Mouse (Mus musculus): ENCODE measurements around the gene Mpst. TPM values are rescaled to one million over a fixed set of nuclear protein-coding genes. Genes with fewer than 3 reads are reported as not detected.

Gene Mpst
- polyA plus RNA-seq, 1 experiment from 2014 or later, result 5.5 TPM

DNA sequence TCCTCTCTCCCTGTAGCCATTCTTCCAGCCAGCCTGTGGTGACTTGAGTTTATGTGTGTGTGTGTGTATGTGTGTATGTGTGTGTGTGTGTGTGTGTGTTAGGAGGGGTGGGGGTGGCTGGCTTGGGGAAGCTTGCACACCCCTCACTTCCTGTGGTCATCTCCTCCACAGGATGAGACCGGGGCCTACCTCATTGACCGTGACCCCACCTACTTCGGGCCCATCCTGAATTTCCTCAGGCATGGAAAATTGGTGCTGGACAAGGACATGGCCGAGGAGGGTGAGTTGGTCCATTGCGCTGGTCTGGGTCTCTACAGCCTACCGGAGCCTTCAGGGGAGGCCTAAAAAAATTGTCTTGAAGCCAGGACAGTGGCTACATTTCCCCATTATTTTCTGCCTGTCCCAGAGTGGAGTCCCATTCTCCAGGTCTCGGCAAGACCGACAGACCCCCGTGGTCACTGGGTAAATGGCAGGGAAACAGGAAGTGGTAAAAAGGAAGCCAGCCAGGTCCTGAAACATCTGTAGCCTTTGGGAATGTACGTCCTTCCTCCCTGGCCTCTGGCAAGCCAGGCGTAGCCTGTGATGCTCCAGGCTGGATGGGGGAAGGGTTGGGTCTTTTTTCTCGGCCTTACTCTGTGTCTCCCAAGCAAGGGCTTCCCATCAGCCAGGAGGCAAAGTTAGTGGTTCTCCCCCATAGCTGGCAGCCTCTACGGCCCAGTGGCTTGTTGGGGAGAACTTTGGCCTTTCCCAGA is 23.8 kb downstream of the Mpst start:
- Histone ChIP-seq H3K9ac (ENCODE audit: low read length) (no peak overlapping the region; the same call in 1 of the 2 replicates), H3K9me3 (ENCODE audit: control insufficient read depth, low read length) (no peaks in the 10 kb centered on the region), H3K4me1 (replicated peaks; ENCODE audit: control insufficient read depth, insufficient read depth, low read length) (peaks cover 7% of the 10 kb centered on the region), H3K4me3 (ENCODE audit: low read length) (peak overlapping the region; percentile 68; the same call in 1 of the 2 replicates), H3K27me3 (ENCODE audit: control insufficient read depth, insufficient read depth, low read depth, low read length) (no peaks in the 10 kb centered on the region), H3K4me2 (ENCODE audit: low read depth, low read length) (peak overlapping the region; percentile 65), H3K27ac (ENCODE audit: low read length) (peak overlapping the region; percentile 60), H3K36me3 (ENCODE audit: control insufficient read depth, insufficient read depth, low read length) (peaks cover 4% of the 10 kb centered on the region; the same call in 1 of the 2 replicates)
- 73% methylated on average over 13 of the region's 13 CpGs for WGBS
- ATAC-seq (ENCODE audit: low read depth), result no peak

DNA sequence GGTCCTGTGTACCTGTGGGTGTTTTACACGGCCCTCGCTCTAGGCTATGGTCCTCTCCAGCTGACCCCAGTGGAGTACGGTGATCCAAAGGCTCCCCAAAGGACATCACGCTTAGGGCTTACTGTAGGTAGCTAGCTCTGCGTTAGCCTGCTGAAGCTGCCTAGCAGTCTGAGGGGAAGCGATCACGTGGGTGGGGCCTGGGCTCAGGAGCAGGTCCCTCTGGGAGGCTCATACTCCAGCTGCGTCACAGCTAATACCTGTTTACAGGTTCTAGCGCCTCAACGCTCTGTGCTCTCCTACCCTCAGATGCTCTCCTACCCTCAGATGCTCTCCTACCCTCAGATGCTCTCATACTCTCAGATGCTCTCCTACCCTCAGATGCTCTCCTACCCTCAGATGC is 24.7 kb downstream of the Mpst start:
- no peak overlapping the region for H3K9ac ChIP-seq (ENCODE audit: low read length)
- no peak overlapping the region for H3K4me3 ChIP-seq (ENCODE audit: low read length)
- H3K27me3 ChIP-seq (ENCODE audit: control insufficient read depth, insufficient read depth, low read depth, low read length), result no peaks in the 10 kb centered on the region
- no peak for ATAC-seq (ENCODE audit: low read depth)
- H3K9me3 ChIP-seq (ENCODE audit: control insufficient read depth, low read length), result no peaks in the 10 kb centered on the region
- 87% methylated on average over 10 of the region's 10 CpGs for WGBS
- no peak overlapping the region for H3K4me2 ChIP-seq (ENCODE audit: low read depth, low read length)
- no peak overlapping the region for H3K27ac ChIP-seq (ENCODE audit: low read length)
- H3K36me3 ChIP-seq (ENCODE audit: control insufficient read depth, insufficient read depth, low read length), result peaks cover 4% of the 10 kb centered on the region; the same call in 1 of the 2 replicates
- peaks cover 7% of the 10 kb centered on the region for H3K4me1 ChIP-seq (replicated peaks; ENCODE audit: control insufficient read depth, insufficient read depth, low read length)

DNA sequence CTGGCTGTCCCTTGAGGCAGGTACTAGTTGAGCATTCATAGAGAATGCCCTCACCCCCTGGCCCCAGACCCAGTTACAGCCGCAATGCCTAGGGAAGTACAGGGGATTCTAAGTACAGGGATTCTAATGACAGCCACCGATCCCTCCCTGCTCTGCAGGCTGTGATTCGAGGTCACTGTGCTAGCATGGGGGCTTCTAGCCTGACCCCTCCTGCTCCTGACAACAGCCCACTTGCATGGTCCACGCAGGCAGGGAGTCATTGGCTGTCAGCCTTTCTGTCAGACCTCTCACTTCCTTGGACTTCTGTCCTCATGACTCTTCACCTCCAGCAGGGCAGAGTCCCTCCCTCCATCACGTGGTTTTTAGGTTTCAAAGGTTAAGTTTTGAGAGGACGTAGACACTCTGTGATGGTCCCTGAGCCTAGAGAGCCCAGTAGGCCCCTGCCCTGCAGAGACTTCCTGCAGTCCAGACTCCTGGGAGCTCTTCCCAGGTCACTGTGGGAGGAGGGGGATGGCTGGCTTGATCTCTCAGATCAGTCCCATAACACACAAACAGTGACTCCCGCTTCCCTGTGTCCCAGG is 25.4 kb downstream of the Mpst start:
- WGBS, result 74% methylated on average over 7 of the region's 7 CpGs
- no peak overlapping the region for H3K9ac ChIP-seq (ENCODE audit: low read length)
- peaks cover 4% of the 10 kb centered on the region; the same call in 1 of the 2 replicates for H3K36me3 ChIP-seq (ENCODE audit: control insufficient read depth, insufficient read depth, low read length)
- H3K4me3 ChIP-seq (ENCODE audit: low read length), result no peak overlapping the region
- no peak overlapping the region for H3K4me2 ChIP-seq (ENCODE audit: low read depth, low read length)
- ATAC-seq (ENCODE audit: low read depth), result no peak
- no peaks in the 10 kb centered on the region for H3K27me3 ChIP-seq (ENCODE audit: control insufficient read depth, insufficient read depth, low read depth, low read length)
- H3K9me3 ChIP-seq (ENCODE audit: control insufficient read depth, low read length), result no peaks in the 10 kb centered on the region
- H3K27ac ChIP-seq (ENCODE audit: low read length), result no peak overlapping the region
- peaks cover 11% of the 10 kb centered on the region for H3K4me1 ChIP-seq (replicated peaks; ENCODE audit: control insufficient read depth, insufficient read depth, low read length)

DNA sequence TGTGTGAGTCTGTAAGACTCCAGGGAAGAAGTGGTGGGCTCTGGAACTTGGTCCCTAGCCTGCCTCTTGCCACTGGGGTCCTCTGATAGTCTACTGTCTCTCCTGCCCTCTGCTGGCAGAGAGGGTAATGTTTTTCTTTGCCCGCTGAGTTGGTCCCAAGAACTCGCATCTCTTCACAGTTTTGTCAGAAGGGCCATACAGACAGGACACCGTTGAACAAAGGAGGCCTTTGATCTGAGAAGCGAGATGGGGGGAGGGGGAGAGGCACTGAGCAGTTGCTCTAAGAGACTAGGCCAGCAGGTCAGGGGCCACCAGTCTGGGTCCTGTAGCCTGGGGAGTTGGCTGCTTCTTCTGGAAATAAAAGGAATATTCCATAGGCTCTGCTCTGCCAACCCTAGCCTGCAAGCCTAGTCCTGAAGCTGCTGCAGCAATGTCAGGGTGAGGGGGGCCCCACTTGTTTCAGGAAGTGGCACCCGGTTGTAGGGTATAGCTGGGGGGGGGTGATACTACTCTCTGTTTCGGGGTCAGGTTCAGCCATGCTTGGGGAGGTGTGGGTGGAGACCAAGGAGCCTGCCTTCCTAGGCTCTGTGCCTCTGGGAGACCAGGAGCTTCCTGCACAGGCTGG is 28.8 kb downstream of the Mpst start:
- Histone ChIP-seq H3K27ac (ENCODE audit: low read length) (no peak overlapping the region), H3K9me3 (ENCODE audit: control insufficient read depth, low read length) (no peaks in the 10 kb centered on the region), H3K27me3 (ENCODE audit: control insufficient read depth, insufficient read depth, low read depth, low read length) (no peaks in the 10 kb centered on the region), H3K9ac (ENCODE audit: low read length) (no peak overlapping the region), H3K4me3 (ENCODE audit: low read length) (no peak overlapping the region), H3K36me3 (ENCODE audit: control insufficient read depth, insufficient read depth, low read length) (peaks cover 4% of the 10 kb centered on the region; the same call in 1 of the 2 replicates), H3K4me1 (replicated peaks; ENCODE audit: control insufficient read depth, insufficient read depth, low read length) (peaks cover 21% of the 10 kb centered on the region), H3K4me2 (ENCODE audit: low read depth, low read length) (no peak overlapping the region)
- WGBS, result 36% methylated on average over 6 of the region's 6 CpGs
- no peak for ATAC-seq (ENCODE audit: low read depth)

DNA sequence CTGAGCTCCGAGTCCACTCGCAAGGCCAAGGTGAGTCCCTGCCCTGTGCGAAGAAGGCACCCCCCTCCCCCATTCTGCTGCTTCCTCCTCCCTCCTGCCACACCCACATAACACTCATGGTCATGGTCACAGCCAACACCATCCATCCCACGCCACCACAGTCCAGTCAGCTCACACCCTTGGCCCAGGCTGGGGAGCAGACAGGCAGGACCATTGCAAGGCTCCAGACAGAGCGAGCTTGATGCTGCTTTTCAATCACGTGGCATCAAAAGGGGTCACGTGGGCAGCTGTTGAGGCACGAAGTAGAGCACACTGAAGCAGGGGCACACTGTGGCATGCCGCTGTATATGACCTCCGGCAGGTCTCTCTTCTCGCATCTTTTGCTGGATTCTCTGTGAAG is 29.5 kb downstream of the Mpst start:
- 71% methylated on average over 11 of the region's 11 CpGs for WGBS
- no peak overlapping the region for H3K27ac ChIP-seq (ENCODE audit: low read length)
- no peak overlapping the region for H3K4me2 ChIP-seq (ENCODE audit: low read depth, low read length)
- H3K36me3 ChIP-seq (ENCODE audit: control insufficient read depth, insufficient read depth, low read length), result peaks cover 4% of the 10 kb centered on the region; the same call in 1 of the 2 replicates
- no peak overlapping the region for H3K4me3 ChIP-seq (ENCODE audit: low read length)
- H3K27me3 ChIP-seq (ENCODE audit: control insufficient read depth, insufficient read depth, low read depth, low read length), result no peaks in the 10 kb centered on the region
- no peak overlapping the region for H3K9ac ChIP-seq (ENCODE audit: low read length)
- peaks cover 21% of the 10 kb centered on the region for H3K4me1 ChIP-seq (replicated peaks; ENCODE audit: control insufficient read depth, insufficient read depth, low read length)
- no peak for ATAC-seq (ENCODE audit: low read depth)
- no peaks in the 10 kb centered on the region for H3K9me3 ChIP-seq (ENCODE audit: control insufficient read depth, low read length)

DNA sequence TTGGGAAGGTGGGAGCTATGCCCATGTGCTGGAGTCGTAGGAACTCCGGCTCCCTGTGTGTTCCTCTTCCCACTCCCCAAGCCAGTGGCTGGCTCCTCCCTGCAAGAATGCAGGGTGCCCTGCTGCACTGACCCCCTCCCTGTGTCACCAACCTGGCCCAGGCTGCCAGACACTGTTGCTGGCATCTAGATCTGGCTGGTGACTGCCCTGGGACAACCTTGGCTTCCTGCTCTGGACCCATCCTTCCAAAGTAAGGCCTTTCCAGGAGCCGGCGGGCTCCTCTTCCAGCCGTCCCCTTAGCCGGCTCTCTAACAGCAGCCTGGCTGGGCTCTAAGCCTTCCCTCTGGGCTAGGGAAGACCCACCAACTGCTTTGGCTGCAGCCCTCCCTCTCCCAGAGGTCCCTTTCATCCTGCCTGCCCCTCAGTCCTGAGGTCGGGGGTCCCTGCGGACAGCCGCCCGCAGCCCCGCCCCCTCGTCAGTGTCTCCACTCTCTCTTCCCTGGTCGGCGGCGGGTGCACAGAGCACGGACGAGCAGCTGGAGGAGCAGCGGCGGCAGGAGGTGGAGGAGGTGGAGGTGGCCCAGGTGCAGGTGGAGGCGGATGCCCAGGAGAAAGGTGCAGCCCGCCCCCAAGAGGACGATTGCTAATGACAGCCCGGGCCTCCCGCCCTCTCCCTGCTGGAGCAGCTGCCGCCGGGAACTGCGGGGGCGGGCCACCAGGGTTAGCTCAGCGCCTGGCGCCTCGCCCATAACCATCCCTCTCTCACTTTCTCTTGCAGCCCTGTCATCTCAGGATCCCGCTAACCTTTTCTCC is 30.4 kb downstream of the Mpst start:
- peaks cover 4% of the 10 kb centered on the region; the same call in 1 of the 2 replicates for H3K36me3 ChIP-seq (ENCODE audit: control insufficient read depth, insufficient read depth, low read length)
- no peaks in the 10 kb centered on the region for H3K27me3 ChIP-seq (ENCODE audit: control insufficient read depth, insufficient read depth, low read depth, low read length)
- H3K9me3 ChIP-seq (ENCODE audit: control insufficient read depth, low read length), result no peaks in the 10 kb centered on the region
- H3K4me2 ChIP-seq (ENCODE audit: low read depth, low read length), result peak overlapping the region; percentile 57
- H3K9ac ChIP-seq (ENCODE audit: low read length), result peak overlapping the region; percentile 49
- H3K27ac ChIP-seq (ENCODE audit: low read length), result no peak overlapping the region
- H3K4me3 ChIP-seq (ENCODE audit: low read length), result peak overlapping the region; percentile 20
- peak; percentile 81 for ATAC-seq (ENCODE audit: low read depth)
- WGBS, result 11% methylated on average over 23 of the region's 32 CpGs
- H3K4me1 ChIP-seq (replicated peaks; ENCODE audit: control insufficient read depth, insufficient read depth, low read length), result peaks cover 21% of the 10 kb centered on the region

DNA sequence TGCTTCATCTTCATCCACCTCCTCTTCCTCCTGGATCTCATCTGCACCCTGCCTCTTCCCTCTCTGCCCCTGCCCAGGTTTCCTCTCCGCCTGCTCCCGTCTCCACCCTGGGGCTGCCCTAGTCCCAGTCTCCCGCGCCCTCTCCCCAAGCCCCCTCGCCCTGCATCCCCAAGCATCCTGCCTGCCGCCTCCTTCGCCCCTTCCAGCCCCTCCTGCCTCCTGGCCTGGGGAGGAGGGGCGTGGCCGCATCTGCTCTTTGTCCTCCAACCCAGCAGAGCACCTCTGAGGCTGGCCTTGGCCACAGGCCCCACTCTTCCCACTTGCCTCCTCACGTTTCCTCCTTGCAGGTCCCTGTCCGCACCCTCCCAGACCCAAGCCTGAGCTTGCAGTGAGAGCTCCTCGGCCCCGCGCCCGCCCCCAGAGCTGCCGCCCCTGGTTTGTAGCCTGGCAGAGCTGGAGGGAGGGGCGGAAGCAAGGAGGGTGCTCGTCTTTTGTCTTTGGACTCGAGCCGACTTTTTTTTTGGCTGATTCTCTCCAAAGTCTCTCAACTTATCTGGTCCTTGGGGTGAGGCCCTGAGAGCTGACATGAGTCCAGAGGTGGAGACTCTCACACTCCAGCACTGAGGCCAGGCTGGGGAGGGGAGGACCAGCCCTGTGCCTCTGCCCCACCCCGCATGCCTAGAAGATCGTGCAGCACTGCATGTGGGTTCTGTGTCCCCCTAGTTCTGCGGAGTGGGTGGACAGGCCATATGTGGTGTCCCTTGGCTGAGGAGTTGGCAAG is 31.2 kb downstream of the Mpst start:
- peak overlapping the region; percentile 49 for H3K9ac ChIP-seq (ENCODE audit: low read length)

DNA sequence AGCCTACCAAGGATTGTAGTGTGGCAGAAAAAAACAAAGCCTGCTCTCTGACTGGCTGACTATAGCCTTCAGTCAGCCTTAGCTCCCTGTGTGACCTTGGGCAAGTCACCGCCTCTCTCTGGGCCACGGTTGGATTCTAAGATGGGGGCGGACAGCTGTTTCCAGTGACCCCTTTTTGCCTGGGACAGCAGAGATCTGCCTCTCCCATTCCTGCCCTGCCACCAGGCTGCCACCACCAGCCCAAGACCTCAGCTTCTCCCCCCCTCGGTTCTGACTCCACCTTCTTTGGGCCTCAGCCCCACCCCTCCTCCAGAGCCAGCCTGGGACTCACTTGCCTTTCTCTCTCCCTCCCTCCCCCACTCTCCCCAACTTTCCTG is 31.8 kb downstream of the Mpst start:
- H3K4me1 ChIP-seq (replicated peaks; ENCODE audit: control insufficient read depth, insufficient read depth, low read length), result peaks cover 21% of the 10 kb centered on the region
- WGBS, result 42% methylated on average over 4 of the region's 4 CpGs
- H3K4me2 ChIP-seq (ENCODE audit: low read depth, low read length), result no peak overlapping the region
- no peaks in the 10 kb centered on the region for H3K27me3 ChIP-seq (ENCODE audit: control insufficient read depth, insufficient read depth, low read depth, low read length)
- peaks cover 4% of the 10 kb centered on the region; the same call in 1 of the 2 replicates for H3K36me3 ChIP-seq (ENCODE audit: control insufficient read depth, insufficient read depth, low read length)
- H3K27ac ChIP-seq (ENCODE audit: low read length), result peak overlapping the region; percentile 82
- ATAC-seq (ENCODE audit: low read depth), result no peak
- H3K9ac ChIP-seq (ENCODE audit: low read length), result no peak overlapping the region
- H3K4me3 ChIP-seq (ENCODE audit: low read length), result no peak overlapping the region
- no peaks in the 10 kb centered on the region for H3K9me3 ChIP-seq (ENCODE audit: control insufficient read depth, low read length)

More for the DNA sequence above, 31.2 kb downstream of the Mpst start:
- peak; percentile 56 for ATAC-seq (ENCODE audit: low read depth)
- WGBS, result 10% methylated on average over 22 of the region's 23 CpGs
- Histone ChIP-seq H3K36me3 (ENCODE audit: control insufficient read depth, insufficient read depth, low read length) (peaks cover 4% of the 10 kb centered on the region; the same call in 1 of the 2 replicates), H3K4me3 (ENCODE audit: low read length) (peak overlapping the region; percentile 20), H3K27me3 (ENCODE audit: control insufficient read depth, insufficient read depth, low read depth, low read length) (no peaks in the 10 kb centered on the region), H3K4me1 (replicated peaks; ENCODE audit: control insufficient read depth, insufficient read depth, low read length) (peaks cover 21% of the 10 kb centered on the region), H3K9me3 (ENCODE audit: control insufficient read depth, low read length) (no peaks in the 10 kb centered on the region), H3K27ac (ENCODE audit: low read length) (peak overlapping the region; percentile 82), H3K4me2 (ENCODE audit: low read depth, low read length) (peak overlapping the region; percentile 57)

All from lung, embryonic 16.5 days (tissue).